Mouse (Mus musculus): ENCODE measurements around the gene Spocd1.

GRCm38 (mm10) chr4:129918901-129919300 is 10.1 kb upstream of the Spocd1 start:
- TF ChIP-seq POLR2A (IDR thresholded peaks at IDR 0.05; ENCODE audit: low read depth, low read length) (no peak), CTCF (IDR thresholded peaks at IDR 0.05; ENCODE audit: borderline replicate concordance, insufficient read depth, low read length) (no peak)
